Mouse (Mus musculus): ENCODE data around the gene N4bp2l1. TPM values are rescaled to one million over a fixed set of nuclear protein-coding genes. Genes with fewer than 3 reads are reported as not detected.
"Not testable (repeated sequence)": the region's sequence is repeated elsewhere in the genome, so short reads cannot be mapped to it uniquely, and the experiment has no call there.

Gene N4bp2l1
- 3.3 and 5.9 TPM in 2 replicates for polyA plus RNA-seq (2012; ENCODE audit: insufficient read depth, low replicate concordance)

- no peaks in the 10 kb centered on the region for H3K36me3 ChIP-seq (replicated peaks; ENCODE audit: low read length)
- H3K4me1 ChIP-seq, result peaks cover 74% of the 10 kb centered on the region
- peaks cover 31% of the 10 kb centered on the region for H3K27me3 ChIP-seq (replicated peaks)
- no peaks in the 10 kb centered on the region for H3K9me3 ChIP-seq
- TF ChIP-seq GATA1 (IDR thresholded peaks at IDR 0.05; ENCODE audit: borderline replicate concordance, low read length) (no peak), FLI1 (IDR thresholded peaks at IDR 0.05; ENCODE audit: low read length) (no peak)
- peak within 1 kb of the TSS; percentile 4 for H3K4me3 ChIP-seq (replicated peaks)
These were observed at the start of gene N4bp2l1 for GRCm38 (mm10) chr5:150597088-150597487. Gene N4bp2l1, minus strand, starts transcription at chr5:150597188.

- H3K4me3 ChIP-seq (replicated peaks), result no peak overlapping the region
- TF ChIP-seq GATA1 (IDR thresholded peaks at IDR 0.05; ENCODE audit: borderline replicate concordance, low read length) (no peak), FLI1 (IDR thresholded peaks at IDR 0.05; ENCODE audit: low read length) (no peak)
These were observed 47.9 kb upstream of the N4bp2l1 start for GRCm38 (mm10) chr5:150644926-150645325.

GRCm38 (mm10) chr5:150643390-150643789, 46.4 kb upstream of the N4bp2l1 start:
- not testable (repeated sequence) for H3K27me3 ChIP-seq (replicated peaks); H3K9me3 ChIP-seq; H3K4me3 ChIP-seq (replicated peaks); H3K4me1 ChIP-seq
- H3K36me3 ChIP-seq (replicated peaks; ENCODE audit: low read length), result peaks cover 85% of the 10 kb centered on the region

More at GRCm38 (mm10) chr5:150644926-150645325, 47.9 kb upstream of the N4bp2l1 start:
- Histone ChIP-seq H3K4me1 (no peaks in the 10 kb centered on the region), H3K9me3 (no peaks in the 10 kb centered on the region), H3K27me3 (replicated peaks) (no peaks in the 10 kb centered on the region), H3K36me3 (replicated peaks; ENCODE audit: low read length) (peaks cover 85% of the 10 kb centered on the region)

- Histone ChIP-seq H3K9me3 (no peaks in the 10 kb centered on the region), H3K36me3 (replicated peaks; ENCODE audit: low read length) (peaks cover 85% of the 10 kb centered on the region), H3K4me1 (no peaks in the 10 kb centered on the region), H3K27me3 (replicated peaks) (no peaks in the 10 kb centered on the region), H3K4me3 (replicated peaks) (no peak overlapping the region)
- TF ChIP-seq FLI1 (IDR thresholded peaks at IDR 0.05; ENCODE audit: low read length) (no peak), GATA1 (IDR thresholded peaks at IDR 0.05; ENCODE audit: borderline replicate concordance, low read length) (no peak)
These were observed 44.5 kb upstream of the N4bp2l1 start for GRCm38 (mm10) chr5:150641440-150641839.

GRCm38 (mm10) chr5:150629692-150630091, 32.7 kb upstream of the N4bp2l1 start:
- TF ChIP-seq FLI1 (IDR thresholded peaks at IDR 0.05; ENCODE audit: low read length) (no peak), GATA1 (IDR thresholded peaks at IDR 0.05; ENCODE audit: borderline replicate concordance, low read length) (no peak)
- no peaks in the 10 kb centered on the region for H3K9me3 ChIP-seq
- H3K4me1 ChIP-seq, result no peaks in the 10 kb centered on the region; the same call in 1 of the 2 replicates
- peaks cover 72% of the 10 kb centered on the region for H3K36me3 ChIP-seq (replicated peaks; ENCODE audit: low read length)
- no peaks in the 10 kb centered on the region for H3K27me3 ChIP-seq (replicated peaks)
- H3K4me3 ChIP-seq (replicated peaks), result no peak overlapping the region

- no peaks in the 10 kb centered on the region; the same call in 1 of the 2 replicates for H3K4me1 ChIP-seq
- H3K9me3 ChIP-seq, result no peaks in the 10 kb centered on the region
- TF ChIP-seq GATA1 (IDR thresholded peaks at IDR 0.05; ENCODE audit: borderline replicate concordance, low read length), result no peak
- no peak for TF ChIP-seq FLI1 (IDR thresholded peaks at IDR 0.05; ENCODE audit: low read length)
- no peak overlapping the region for H3K4me3 ChIP-seq (replicated peaks)
- H3K27me3 ChIP-seq (replicated peaks), result no peaks in the 10 kb centered on the region
- peaks cover 70% of the 10 kb centered on the region for H3K36me3 ChIP-seq (replicated peaks; ENCODE audit: low read length)
These were observed 32.3 kb upstream of the N4bp2l1 start for GRCm38 (mm10) chr5:150629272-150629671.

- Histone ChIP-seq H3K27me3 (replicated peaks) (no peaks in the 10 kb centered on the region), H3K9me3 (no peaks in the 10 kb centered on the region), H3K4me1 (peaks cover under 1% of the 10 kb centered on the region; the same call in 1 of the 2 replicates), H3K4me3 (replicated peaks) (no peak overlapping the region), H3K36me3 (replicated peaks; ENCODE audit: low read length) (peaks cover 46% of the 10 kb centered on the region)
- no peak for TF ChIP-seq FLI1 (IDR thresholded peaks at IDR 0.05; ENCODE audit: low read length)
- no peak for TF ChIP-seq GATA1 (IDR thresholded peaks at IDR 0.05; ENCODE audit: borderline replicate concordance, low read length)
These were observed 28.5 kb upstream of the N4bp2l1 start for GRCm38 (mm10) chr5:150625528-150625927.

GRCm38 (mm10) chr5:150622792-150623191, 25.8 kb upstream of the N4bp2l1 start:
- H3K4me1 ChIP-seq, result peaks cover 10% of the 10 kb centered on the region
- H3K4me3 ChIP-seq (replicated peaks), result no peak overlapping the region
- peaks cover 27% of the 10 kb centered on the region for H3K36me3 ChIP-seq (replicated peaks; ENCODE audit: low read length)
- no peaks in the 10 kb centered on the region for H3K9me3 ChIP-seq
- no peaks in the 10 kb centered on the region for H3K27me3 ChIP-seq (replicated peaks)
- TF ChIP-seq GATA1 (IDR thresholded peaks at IDR 0.05; ENCODE audit: borderline replicate concordance, low read length) (no peak), FLI1 (IDR thresholded peaks at IDR 0.05; ENCODE audit: low read length) (no peak)

GRCm38 (mm10) chr5:150621592-150621991, 24.6 kb upstream of the N4bp2l1 start:
- peaks cover 19% of the 10 kb centered on the region for H3K36me3 ChIP-seq (replicated peaks; ENCODE audit: low read length)
- H3K9me3 ChIP-seq, result no peaks in the 10 kb centered on the region
- H3K4me1 ChIP-seq, result peaks cover 10% of the 10 kb centered on the region
- no peaks in the 10 kb centered on the region for H3K27me3 ChIP-seq (replicated peaks)
- no peak overlapping the region for H3K4me3 ChIP-seq (replicated peaks)
- TF ChIP-seq GATA1 (IDR thresholded peaks at IDR 0.05; ENCODE audit: borderline replicate concordance, low read length) (no peak), FLI1 (IDR thresholded peaks at IDR 0.05; ENCODE audit: low read length) (no peak)

GRCm38 (mm10) chr5:150620588-150621135, 23.7 kb upstream of the N4bp2l1 start:
- H3K9me3 ChIP-seq, result no peaks in the 10 kb centered on the region
- H3K4me1 ChIP-seq, result peaks cover 10% of the 10 kb centered on the region
- H3K27me3 ChIP-seq (replicated peaks), result no peaks in the 10 kb centered on the region
- no peak overlapping the region for H3K4me3 ChIP-seq (replicated peaks)
- TF ChIP-seq FLI1 (IDR thresholded peaks at IDR 0.05; ENCODE audit: low read length), result no peak
- no peak for TF ChIP-seq GATA1 (IDR thresholded peaks at IDR 0.05; ENCODE audit: borderline replicate concordance, low read length)
- H3K36me3 ChIP-seq (replicated peaks; ENCODE audit: low read length), result peaks cover 14% of the 10 kb centered on the region

Measured in megakaryocyte, embryonic 14.5 days (primary cell).